Mouse (Mus musculus): Measurements from ENCODE around the gene Nbea. TPM values are rescaled to one million over a fixed set of nuclear protein-coding genes. Genes with fewer than 3 reads are reported as not detected.

Nbea gene
- polyA plus RNA-seq, 1 experiment from 2014 or later, result 33.6 TPM

GRCm38 (mm10) chr3:56126674-56127073 is 56.8 kb downstream of the Nbea start:
- ATAC-seq (peak; percentile 81), DNase-seq (ENCODE audit: low read depth, low spot score) (peak; percentile 31)
- TF ChIP-seq CTCF (IDR thresholded peaks at IDR 0.05), result peak; percentile 27
- in situ Hi-C loops (cut with MboI; ENCODE audit: low pct_unique_long_range_greater_than_20kb), result no loop called here
- POLR2A ChIA-PET, result no interaction called here
- H3K27me3 ChIP-seq, result no peaks in the 10 kb centered on the region
- CTCF ChIA-PET, result interaction anchor here (1.2 kb wide), 1 partner anchor 9 kb away, joined by 4 read pairs; no protein-coding TSS in a partner anchor

DNA sequence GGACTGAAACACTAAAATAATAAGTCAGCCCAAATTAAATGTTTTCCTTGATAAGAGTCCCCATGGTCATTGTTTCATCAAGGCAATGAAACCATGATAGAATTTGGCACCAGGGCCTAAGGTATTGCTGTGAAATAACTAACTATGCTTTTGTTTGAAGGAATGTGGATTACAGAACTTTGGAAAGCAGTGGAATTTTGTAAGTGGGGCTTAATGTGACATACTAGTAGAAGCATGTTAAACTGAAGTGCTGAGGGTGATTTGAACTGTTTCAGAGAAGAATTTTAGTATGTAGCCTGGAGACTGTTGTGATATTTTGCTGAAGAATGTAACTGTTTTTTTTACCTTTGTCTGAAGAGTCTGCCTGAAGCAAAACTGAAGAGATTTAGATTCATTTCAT is 66.9 kb downstream of the Nbea start:
- no peak for TF ChIP-seq CTCF (IDR thresholded peaks at IDR 0.05)
- CTCF ChIA-PET, result interaction anchor here (1.0 kb wide), 1 partner anchor 10 kb away, joined by 4 read pairs; no protein-coding TSS in a partner anchor
- in situ Hi-C loops (cut with MboI; ENCODE audit: low pct_unique_long_range_greater_than_20kb), result no loop called here
- ATAC-seq (peak; percentile 35), DNase-seq (ENCODE audit: low read depth, low spot score) (no peak)
- POLR2A ChIA-PET, result no interaction called here
- H3K27me3 ChIP-seq, result no peaks in the 10 kb centered on the region

DNA sequence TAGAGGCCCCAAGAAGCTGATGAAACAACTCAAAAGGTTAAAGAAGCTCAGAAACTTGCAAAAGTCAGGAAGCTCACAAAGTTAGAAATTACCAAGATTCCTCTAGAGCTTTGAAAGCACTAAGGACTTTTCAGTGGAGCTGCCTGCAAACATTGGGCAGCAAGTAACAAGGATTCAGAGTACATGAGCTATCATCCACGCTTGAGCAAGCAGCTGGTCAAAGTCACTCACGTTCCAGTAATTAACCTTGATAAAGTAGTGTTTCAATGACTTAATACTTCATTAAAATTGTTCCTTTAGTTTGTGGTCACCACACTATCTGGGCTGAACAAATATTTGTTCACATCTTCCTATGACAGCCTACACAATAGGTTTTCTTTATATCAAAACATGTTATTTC is 75.4 kb downstream of the Nbea start:
- ChIA-PET CTCF (interaction anchor here (0.7 kb wide), 1 partner anchor 10 kb away, joined by 3 read pairs; no protein-coding TSS in a partner anchor), POLR2A (no interaction called here)
- DNase-seq (ENCODE audit: low read depth, low spot score) (no peak), ATAC-seq (no peak)
- no peaks in the 10 kb centered on the region for H3K27me3 ChIP-seq
- in situ Hi-C loops (cut with MboI; ENCODE audit: low pct_unique_long_range_greater_than_20kb), result no loop called here
- no peak for TF ChIP-seq CTCF (IDR thresholded peaks at IDR 0.05)

DNA sequence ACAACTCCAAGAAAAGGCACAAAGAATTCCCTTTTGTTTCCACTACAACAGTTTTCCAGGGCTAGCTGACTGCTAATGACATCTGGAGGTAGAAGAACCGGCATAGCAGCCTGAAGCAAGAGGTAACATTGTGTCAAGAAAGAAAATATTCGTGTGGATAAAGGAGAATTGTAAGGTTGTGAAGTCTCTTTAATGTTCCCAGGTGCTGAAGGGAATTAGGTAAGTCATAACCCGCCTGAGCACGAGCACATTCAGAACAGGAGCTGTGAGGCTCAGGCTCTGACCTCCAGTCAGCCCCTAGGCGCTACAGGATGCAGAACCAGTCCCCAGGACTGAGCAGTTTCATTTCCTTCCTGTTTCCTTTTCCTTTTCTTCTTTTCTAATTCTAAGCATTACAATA is 86.4 kb downstream of the Nbea start:
- in situ Hi-C loops (cut with MboI; ENCODE audit: low pct_unique_long_range_greater_than_20kb), result no loop called here
- DNase-seq (ENCODE audit: low read depth, low spot score), result no peak
- ATAC-seq, result no peak

DNA sequence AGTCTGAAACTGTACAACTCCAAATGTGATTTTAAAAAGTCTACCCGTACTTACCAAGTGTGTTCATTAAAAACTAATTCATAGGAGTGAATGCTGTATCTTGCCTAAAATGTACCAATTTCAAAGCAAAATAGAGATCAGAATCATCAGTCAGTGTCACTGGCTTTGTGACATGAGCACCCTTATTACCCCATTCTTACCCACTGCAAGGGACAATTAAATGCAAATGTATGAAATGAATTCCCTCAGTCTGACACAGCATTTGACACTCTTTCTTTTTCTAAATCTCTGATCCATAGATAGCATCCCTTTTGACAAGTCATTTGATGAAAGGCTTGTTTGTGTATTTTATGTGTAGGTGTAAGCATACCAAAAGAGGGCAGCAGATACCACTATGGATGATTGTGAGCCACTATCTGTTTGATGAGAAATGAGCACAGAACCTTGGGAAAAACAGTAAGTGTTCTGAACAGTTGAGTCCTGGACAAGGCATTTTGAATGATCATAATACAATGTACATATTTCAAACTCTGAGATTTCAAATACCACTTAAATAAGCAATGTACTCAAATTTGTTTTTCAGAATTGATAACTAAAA is 104.4 kb downstream of the Nbea start:
- in situ Hi-C loops (cut with MboI; ENCODE audit: low pct_unique_long_range_greater_than_20kb), result no loop called here
- ATAC-seq (no peak), DNase-seq (ENCODE audit: low read depth, low spot score) (peak; percentile 13)
- H3K27me3 ChIP-seq, result no peaks in the 10 kb centered on the region
- CTCF ChIA-PET, result no interaction called here
- POLR2A ChIA-PET, result no interaction called here
- TF ChIP-seq CTCF (IDR thresholded peaks at IDR 0.05), result peak; percentile 69

More for the DNA sequence above, 86.4 kb downstream of the Nbea start:
- POLR2A ChIA-PET, result interaction anchor here (0.6 kb wide), 1 partner anchor 9 kb away, joined by 3 read pairs; no protein-coding TSS in a partner anchor
- CTCF ChIA-PET, result no interaction called here
- H3K27me3 ChIP-seq, result no peaks in the 10 kb centered on the region
- no peak for TF ChIP-seq CTCF (IDR thresholded peaks at IDR 0.05)

DNA sequence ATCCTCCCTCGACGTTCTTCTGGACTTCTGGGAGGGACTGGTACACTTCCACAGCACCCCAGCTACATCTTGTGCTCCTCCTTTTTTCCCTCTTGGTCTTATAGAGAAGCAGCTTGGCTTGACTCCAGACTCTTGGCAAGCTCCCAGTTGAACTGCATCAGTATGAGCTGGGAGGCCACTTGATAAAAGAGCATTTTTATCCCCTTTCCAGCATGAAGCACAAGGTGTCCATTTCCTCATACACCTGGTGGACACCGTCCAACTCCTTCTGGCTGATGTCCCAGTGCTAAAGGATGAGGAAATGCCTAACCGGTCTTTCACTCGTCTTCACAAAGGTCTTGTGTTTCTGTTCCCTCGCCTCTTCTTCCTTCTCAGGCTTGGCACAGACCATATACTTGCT is 115.7 kb downstream of the Nbea start:
- in situ Hi-C loops (cut with MboI; ENCODE audit: low pct_unique_long_range_greater_than_20kb), result no loop called here
- POLR2A ChIA-PET, result no interaction called here
- ATAC-seq (no peak), DNase-seq (ENCODE audit: low read depth, low spot score) (no peak)
- H3K27me3 ChIP-seq, result no peaks in the 10 kb centered on the region
- CTCF ChIA-PET, result interaction anchor here (1.4 to 2.0 kb wide), 2 partner anchors 11 to 14 kb away, joined by 3 to 5 read pairs; no protein-coding TSS in a partner anchor
- TF ChIP-seq CTCF (IDR thresholded peaks at IDR 0.05), result no peak

- no peaks in the 10 kb centered on the region for H3K27me3 ChIP-seq
- DNase-seq (ENCODE audit: low read depth, low spot score), result no peak
- no peak for TF ChIP-seq CTCF (IDR thresholded peaks at IDR 0.05)
- in situ Hi-C loops (cut with MboI; ENCODE audit: low pct_unique_long_range_greater_than_20kb), result no loop called here
- POLR2A ChIA-PET, result no interaction called here
- CTCF ChIA-PET, result no interaction called here
- no peak for ATAC-seq
These were observed 117.0 kb downstream of the Nbea start for GRCm38 (mm10) chr3:56066360-56067040.

GRCm38 (mm10) chr3:56065234-56065633 is 118.3 kb downstream of the Nbea start:
- in situ Hi-C loops (cut with MboI; ENCODE audit: low pct_unique_long_range_greater_than_20kb), result no loop called here
- no peak for ATAC-seq
- POLR2A ChIA-PET, result no interaction called here
- TF ChIP-seq CTCF (IDR thresholded peaks at IDR 0.05), result no peak
- DNase-seq (ENCODE audit: low read depth, low spot score), result no peak
- CTCF ChIA-PET, result no interaction called here
- H3K27me3 ChIP-seq, result no peaks in the 10 kb centered on the region

DNA sequence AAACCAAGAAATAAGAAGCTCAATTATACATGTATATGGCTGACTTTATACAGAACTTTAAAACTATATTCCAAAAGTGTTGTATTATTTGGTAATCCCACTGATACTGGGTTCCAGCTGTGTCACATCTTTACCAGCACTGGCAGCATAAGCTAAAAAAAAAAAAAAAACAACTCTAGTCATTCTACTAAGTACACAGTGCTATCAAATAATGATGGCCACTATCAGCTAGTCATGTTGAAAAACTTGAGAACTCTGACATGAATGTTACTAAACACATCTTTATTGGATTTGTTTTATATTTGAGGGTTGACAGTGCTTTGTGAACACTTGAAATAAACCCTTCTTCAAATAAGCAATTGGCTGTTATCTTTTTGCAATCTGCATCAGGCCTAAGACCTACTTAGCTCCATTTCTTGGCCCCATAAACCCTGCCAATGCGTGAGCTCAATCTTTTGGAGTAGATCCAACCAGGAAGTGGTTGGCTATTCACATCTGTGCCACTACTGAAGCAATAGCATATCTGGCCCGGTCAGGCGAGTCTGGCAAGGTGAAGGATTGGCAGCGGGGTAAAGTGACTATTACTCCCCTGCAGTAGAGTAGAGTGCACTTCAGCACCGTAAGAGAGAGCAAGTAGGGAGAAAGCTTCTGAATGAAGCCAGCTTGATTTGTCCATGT is 137.7 kb downstream of the Nbea start:
- in situ Hi-C loops (cut with MboI; ENCODE audit: low pct_unique_long_range_greater_than_20kb), result no loop called here
- peak; percentile 19 for DNase-seq (ENCODE audit: low read depth, low spot score)
- no peaks in the 10 kb centered on the region for H3K27me3 ChIP-seq
- TF ChIP-seq CTCF (IDR thresholded peaks at IDR 0.05), result no peak
- CTCF ChIA-PET, result interaction anchor here (1.2 to 1.6 kb wide), 4 partner anchors 8 to 135 kb away, joined by 3 to 10 read pairs (median 6); no protein-coding TSS in a partner anchor
- POLR2A ChIA-PET, result interaction anchor here (0.6 to 1.1 kb wide), 2 partner anchors 11 to 241 kb away, joined by 3 read pairs; no protein-coding TSS in a partner anchor
- ATAC-seq, result peak; percentile 51

GRCm38 (mm10) chr3:56043091-56043490 is 140.4 kb downstream of the Nbea start:
- in situ Hi-C loops (cut with MboI; ENCODE audit: low pct_unique_long_range_greater_than_20kb), result no loop called here
- no peaks in the 10 kb centered on the region for H3K27me3 ChIP-seq
- no peak for TF ChIP-seq CTCF (IDR thresholded peaks at IDR 0.05)
- DNase-seq (ENCODE audit: low read depth, low spot score), result no peak
- no peak for ATAC-seq
- ChIA-PET POLR2A (no interaction called here), CTCF (no interaction called here)

GRCm38 (mm10) chr3:56039494-56039893 is 144.0 kb downstream of the Nbea start:
- in situ Hi-C loops (cut with MboI; ENCODE audit: low pct_unique_long_range_greater_than_20kb), result no loop called here
- DNase-seq (ENCODE audit: low read depth, low spot score), result no peak
- POLR2A ChIA-PET, result no interaction called here
- no peaks in the 10 kb centered on the region for H3K27me3 ChIP-seq
- no peak for TF ChIP-seq CTCF (IDR thresholded peaks at IDR 0.05)
- CTCF ChIA-PET, result no interaction called here
- ATAC-seq, result no peak

All from Patski (cell line).